9 mouse cellular contexts compared by ENCODE assay signal in the genomic region with DNA sequence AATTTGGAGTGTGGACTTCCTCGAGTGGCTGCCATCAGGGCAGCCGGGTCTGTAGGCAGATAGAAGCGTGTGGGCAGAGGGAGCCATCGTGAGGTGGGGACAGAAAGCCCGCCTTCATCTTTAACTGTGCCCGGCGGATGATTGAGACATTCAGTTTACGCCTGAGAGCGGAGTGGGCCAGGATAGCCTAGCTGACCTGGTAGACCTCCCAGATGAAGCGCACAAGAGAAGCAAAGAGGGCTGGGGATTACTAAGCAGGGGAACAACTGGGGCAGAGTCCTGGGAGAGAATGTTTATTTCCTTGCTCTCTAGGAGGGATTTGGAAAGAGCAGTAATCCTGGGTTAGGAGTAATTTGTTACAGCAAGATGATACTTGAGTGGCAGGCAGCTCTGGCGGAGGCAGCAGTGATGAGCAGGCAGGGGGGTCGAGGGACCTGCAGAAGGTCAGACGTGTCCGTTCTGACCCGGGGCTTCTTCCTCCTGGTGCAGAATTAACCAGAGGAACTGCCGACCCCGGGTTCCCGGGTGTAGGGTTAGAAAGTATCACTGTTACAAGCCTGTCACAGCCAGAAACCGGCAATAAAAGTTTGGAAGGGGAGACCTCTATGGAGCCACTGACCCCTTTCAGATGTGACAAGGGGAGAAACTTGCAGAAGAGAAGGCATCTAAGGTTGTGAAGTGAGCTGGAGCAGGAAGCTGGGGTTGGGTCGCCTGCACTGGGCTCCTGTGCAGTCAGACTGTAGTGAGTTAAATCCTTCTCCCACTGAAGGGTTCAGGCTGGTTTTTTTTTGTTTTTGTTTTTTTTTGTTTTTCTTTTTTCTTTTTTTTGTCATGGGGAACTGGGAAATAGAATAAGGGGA.
DNase-seq lines count a peak whose midpoint lies in the region; ATAC-seq and TF ChIP-seq lines count a peak whose summit lies in the region.
"Had no signal": no experiment of that assay in that cellular context is flagged by ENCODE, and none has a peak within 500 bp of the region (broad histone marks: within the 10 kb centered on the region; RNA-seq: fewer than 3 reads in every experiment).

No protein-coding gene starts in this region.

- TF ChIP-seq POLR2A in ES-Bruce4 (IDR thresholded peaks at IDR 0.05; ENCODE audit: insufficient read depth, low read length): no peak

- no peak overlapping the region for H3K4me3 ChIP-seq in heart, embryonic 14.5 days (ENCODE audit: control insufficient read depth in 1 of 2, insufficient read depth in 1 of 2, low read depth in 1 of 2, low read length in 2 of 2)
- H3K4me3 ChIP-seq in ES-Bruce4 (ENCODE audit: low read depth, low read length): 0 out of 2 replicates have a peak overlapping the region, but pooled peaks have one; percentile 3
- no peak overlapping the region for H3K4me3 ChIP-seq in embryonic facial prominence, embryonic 14.5 days (ENCODE audit: low read depth, low read length)
- H3K4me3 ChIP-seq in midbrain, embryonic 13.5 days (replicated peaks): no peak overlapping the region

- peak overlapping the region; percentile 38; the same call in 1 of the 2 replicates for H3K9ac ChIP-seq in heart, embryonic 14.5 days (ENCODE audit: low read length)
- no peak overlapping the region for H3K9ac ChIP-seq in ES-Bruce4 (ENCODE audit: low read depth, poor library complexity, severe bottlenecking)
- H3K9ac ChIP-seq in embryonic facial prominence, embryonic 14.5 days (ENCODE audit: low read depth, low read length): 0 out of 2 replicates have a peak overlapping the region, but pooled peaks have one; percentile 9
- H3K9ac ChIP-seq in midbrain, embryonic 13.5 days (replicated peaks): peak overlapping the region; percentile 3; the same call in 1 of the 2 replicates

- H3K27ac ChIP-seq in heart, embryonic 14.5 days (replicated peaks in 1 of 2; ENCODE audit: control insufficient read depth in 1 of 2, insufficient read depth in 1 of 2, low read depth in 2 of 2, low read length in 2 of 2): peak overlapping the region; percentile 0 to 55; a peak in 2 of 4 replicates
- H3K27ac ChIP-seq in ES-Bruce4 (ENCODE audit: insufficient read depth, low read length): no peak overlapping the region
- H3K27ac ChIP-seq in embryonic facial prominence, embryonic 14.5 days (replicated peaks; ENCODE audit: low read depth, low read length): peak overlapping the region; percentile 61
- peak overlapping the region; percentile 25; the same call in 1 of the 2 replicates for H3K27ac ChIP-seq in midbrain, embryonic 13.5 days

- no peaks in the 10 kb centered on the region for H3K27me3 ChIP-seq in heart, embryonic 14.5 days (ENCODE audit: control insufficient read depth, insufficient read depth, low read length)
- no peaks in the 10 kb centered on the region for H3K27me3 ChIP-seq in ES-Bruce4 (ENCODE audit: control insufficient read depth, insufficient read depth, low read length, poor library complexity, severe bottlenecking)
- H3K27me3 ChIP-seq in embryonic facial prominence, embryonic 14.5 days (replicated peaks; ENCODE audit: control insufficient read depth, insufficient read depth, low read length): no peaks in the 10 kb centered on the region
- H3K27me3 ChIP-seq in midbrain, embryonic 13.5 days: no peaks in the 10 kb centered on the region

- 44% methylated on average over 20 of the region's 20 CpGs for WGBS in heart, embryonic 14.5 days
- WGBS in embryonic facial prominence, embryonic 14.5 days: 16% methylated on average over 20 of the region's 20 CpGs
- 17% methylated on average over 20 of the region's 20 CpGs for WGBS in midbrain, embryonic 13.5 days

- peaks cover 13 to 16% of the 10 kb centered on the region in 2 experiments for H3K4me1 ChIP-seq in heart, embryonic 14.5 days (ENCODE audit: control insufficient read depth in 2 of 2, insufficient read depth in 2 of 2, low read length in 2 of 2)
- H3K4me1 ChIP-seq in ES-Bruce4 (ENCODE audit: control insufficient read depth, insufficient read depth, low read length): peaks cover 3% of the 10 kb centered on the region
- peaks cover 19% of the 10 kb centered on the region for H3K4me1 ChIP-seq in embryonic facial prominence, embryonic 14.5 days (ENCODE audit: control insufficient read depth, insufficient read depth, low read length)
- H3K4me1 ChIP-seq in midbrain, embryonic 13.5 days (replicated peaks): peaks cover 36% of the 10 kb centered on the region

- no peaks in the 10 kb centered on the region for H3K9me3 ChIP-seq in heart, embryonic 14.5 days (ENCODE audit: control insufficient read depth, low read length)
- no peaks in the 10 kb centered on the region for H3K9me3 ChIP-seq in ES-Bruce4 (replicated peaks; ENCODE audit: control insufficient read depth, insufficient read depth, low read length, poor library complexity, severe bottlenecking)
- no peaks in the 10 kb centered on the region for H3K9me3 ChIP-seq in embryonic facial prominence, embryonic 14.5 days (ENCODE audit: control insufficient read depth, low read length)
- no peaks in the 10 kb centered on the region for H3K9me3 ChIP-seq in midbrain, embryonic 13.5 days

- ATAC-seq in heart, embryonic 14.5 days (ENCODE audit: insufficient number of reproducible peaks, insufficient read depth, low FRiP score, low read depth): no peak
- ATAC-seq in embryonic facial prominence, embryonic 14.5 days (ENCODE audit: low read depth): peak; percentile 37
- ATAC-seq in midbrain, embryonic 13.5 days: no peak

- TF ChIP-seq EP300 in ES-Bruce4 (IDR thresholded peaks at IDR 0.05; ENCODE audit: insufficient read depth, low read depth, low read length): no peak

- DNase-seq in heart, adult 18-20 months: no peak
- DNase-seq in embryonic facial prominence, embryonic 14.5 days (ENCODE audit: low spot score): peak; percentile 62
- no peak for DNase-seq in frontal cortex, postnatal 10 days (ENCODE audit: low spot score in 2 of 2)
- DNase-seq in right cerebral cortex, postnatal 14 days: no peak
- no peak for DNase-seq in spleen, postnatal 10 days (ENCODE audit: low spot score in 2 of 2)
- DNase-seq: thymus, postnatal 14 days had no signal

- no peaks in the 10 kb centered on the region for H3K36me3 ChIP-seq in heart, embryonic 14.5 days (ENCODE audit: control insufficient read depth, insufficient read depth, low read length)
- H3K36me3 ChIP-seq in ES-Bruce4 (ENCODE audit: control insufficient read depth, insufficient read depth, low read length, poor library complexity, severe bottlenecking): no peaks in the 10 kb centered on the region
- peaks cover 8% of the 10 kb centered on the region; the same call in 1 of the 2 replicates for H3K36me3 ChIP-seq in embryonic facial prominence, embryonic 14.5 days (ENCODE audit: control insufficient read depth, insufficient read depth, low read length)
- H3K36me3 ChIP-seq in midbrain, embryonic 13.5 days: no peaks in the 10 kb centered on the region

- no peak for TF ChIP-seq CTCF in ES-Bruce4 (IDR thresholded peaks at IDR 0.05; ENCODE audit: low read depth, low read length)

- 0 out of 2 replicates have a peak overlapping the region, but pooled peaks have one; percentile 21 for H3K4me2 ChIP-seq in heart, embryonic 14.5 days (ENCODE audit: low read length)
- H3K4me2 ChIP-seq in embryonic facial prominence, embryonic 14.5 days (ENCODE audit: low read depth, low read length): peak overlapping the region; percentile 27; the same call in 1 of the 2 replicates
- H3K4me2 ChIP-seq in midbrain, embryonic 13.5 days (replicated peaks): peak overlapping the region; percentile 19; the same call in 1 of the 2 replicates
